Mouse (Mus musculus) olfactory bulb, adult 2 months (tissue): ENCODE data around the gene Gm2a.

Experiments used
- CTCF ChIP-seq: fragments of 200-500 bp; IDR thresholded peaks from 2 replicates; pipeline ENCODE4 v1.5.1; 2012; ENCODE audit warnings: low read depth, mild to moderate bottlenecking, low read length, moderate library complexity; ENCODE audit not compliant: insufficient read depth
- POLR2A ChIP-seq: fragments of 200-500 bp; IDR thresholded peaks from 2 replicates; pipeline ENCODE4 v1.6.1; 2012; ENCODE audit warnings: mild to moderate bottlenecking, low read depth, low read length, moderate library complexity; ENCODE audit not compliant: insufficient read depth

- TF ChIP-seq CTCF (no peak), POLR2A (no peak)
These were observed 26.6 kb upstream of the Gm2a start for GRCm38 (mm10) chr11:55071344-55071743.
